Mouse (Mus musculus) heart, adult 2 months (tissue): Measurements from ENCODE around the gene Rasgrp2.

Experiments
- CTCF ChIP-seq: fragments of 200-600 bp; IDR thresholded peaks from 2 replicates; pipeline ENCODE4 v1.8.1; 2022; ENCODE audit warnings: antibody characterized with exemption, mild to moderate bottlenecking, moderate library complexity
- EP300 ChIP-seq: fragments of 200-500 bp; IDR thresholded peaks from 2 replicates; pipeline ENCODE4 v1.6.1; 2011; ENCODE audit warnings: low read depth, low read length, control low read depth; ENCODE audit not compliant: insufficient read depth
- POLR2A ChIP-seq: fragments of 200-500 bp; IDR thresholded peaks from 2 replicates; pipeline ENCODE4 v1.6.1; 2011; ENCODE audit warnings: mild to moderate bottlenecking, low read depth, low read length, control low read depth; ENCODE audit not compliant: insufficient read depth

DNA sequence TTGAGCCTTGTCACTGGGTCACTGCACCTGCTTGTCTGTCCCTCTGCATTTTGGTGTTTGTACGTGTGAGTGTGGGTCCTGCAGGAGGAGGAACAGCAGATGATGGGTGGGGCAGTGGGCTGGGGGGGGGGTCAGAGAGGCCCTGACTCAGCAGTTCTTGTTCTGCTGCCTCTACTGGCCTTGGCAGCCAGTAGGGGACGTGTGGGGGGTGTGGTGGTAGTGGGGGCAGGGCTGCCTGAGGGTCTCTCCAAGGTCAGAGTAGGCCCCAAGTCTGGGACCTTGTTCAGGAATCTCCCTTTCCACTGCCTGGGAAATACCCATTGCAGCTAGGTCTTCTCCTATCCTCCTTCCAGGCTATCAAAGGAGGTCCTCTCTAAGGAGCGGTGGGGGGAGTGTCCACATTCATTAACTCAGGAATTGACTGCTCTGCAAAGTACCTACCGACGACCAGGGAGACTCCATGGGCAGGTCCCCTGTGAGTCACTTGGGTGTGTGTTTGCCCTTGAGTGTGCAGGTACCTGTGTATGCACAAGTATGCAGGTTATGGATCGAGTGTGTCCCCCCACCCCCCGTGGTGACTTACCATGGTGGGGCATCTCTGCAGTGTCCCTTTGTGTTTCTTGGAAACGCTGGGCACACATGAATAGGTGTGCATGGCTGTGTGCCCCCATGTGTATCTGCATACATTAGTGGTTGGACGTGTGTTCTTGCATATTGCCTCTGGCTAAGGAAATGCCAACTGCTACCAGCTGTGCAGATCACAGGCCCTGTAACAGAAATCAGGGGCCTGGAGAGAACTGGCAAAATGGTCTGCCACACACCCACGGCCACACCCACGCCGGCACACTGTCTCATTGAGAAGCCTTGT lies 18.0 kb downstream of the Rasgrp2 start:
- no peak for TF ChIP-seq CTCF
- no peak for TF ChIP-seq POLR2A
- TF ChIP-seq EP300 = no peak
